Mouse (Mus musculus) T-cell, adult 2 months (primary cell): ENCODE data around the gene Kirrel2.
"Not testable (repeated sequence)": the region's sequence is repeated elsewhere in the genome, so short reads cannot be mapped to it uniquely, and the experiment has no call there.

Experiments
- DNase-seq: peaks from one replicate; pipeline ENCODE4 v3.0.0; 2022; ENCODE audit warnings: low spot score

The Kirrel2 gene

DNA sequence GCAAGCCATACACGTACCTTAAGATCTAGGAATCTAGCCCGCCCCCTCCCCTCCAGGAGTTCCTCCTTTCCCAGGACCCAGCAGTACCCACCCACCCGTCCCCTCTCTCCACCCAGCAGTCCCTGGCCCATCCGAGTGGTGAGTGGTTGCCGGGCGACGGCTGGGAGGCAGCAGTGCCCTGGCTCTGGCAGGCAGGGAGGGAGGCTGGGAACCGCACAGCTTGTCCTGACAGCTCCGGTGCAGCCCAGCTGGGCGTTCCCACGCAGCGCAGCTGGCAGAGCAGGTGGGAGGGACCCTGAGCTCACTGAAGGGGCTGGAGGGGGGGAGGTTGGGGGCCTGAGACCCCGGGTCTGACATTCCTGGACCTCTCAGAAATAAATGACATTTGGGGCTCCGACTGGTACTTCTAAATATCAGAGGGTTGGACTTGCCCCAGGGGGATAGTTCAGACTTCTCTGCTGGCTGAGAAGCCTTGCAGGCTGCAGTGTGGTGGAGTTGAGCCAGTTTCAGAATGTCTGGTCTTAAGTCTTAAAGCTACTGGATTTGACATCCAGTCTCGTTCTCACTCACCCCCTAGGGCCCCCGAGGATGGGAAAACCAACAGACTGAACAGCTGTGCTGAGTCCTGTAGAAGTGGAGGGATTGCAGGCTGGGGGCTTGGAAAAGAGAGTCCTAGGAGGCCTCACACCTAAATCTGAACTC, at the start of gene Kirrel2, which contains the start of gene Nphs1:
Kirrel2 (minus strand) TSS at position 62 of the 702 bp plus-strand sequence.
Nphs1 (plus strand) TSS at position 687 of the 702 bp plus-strand sequence.
- DNase-seq = no peak

- not testable (repeated sequence) for DNase-seq
These were observed 43.7 kb upstream of the Kirrel2 start for GRCm38 (mm10) chr7:30501159-30501558.

- not testable (repeated sequence) for DNase-seq
These were observed 38.1 kb upstream of the Kirrel2 start for GRCm38 (mm10) chr7:30495506-30496042.

GRCm38 (mm10) chr7:30493401-30493931, 36.0 kb upstream of the Kirrel2 start, which contains the start of gene Prodh2:
Gene Prodh2, plus strand, starts transcription at chr7:30493622.
- DNase-seq = no peak

- DNase-seq = peak; percentile 61
These were observed 35.3 kb upstream of the Kirrel2 start for GRCm38 (mm10) chr7:30492765-30493164.

GRCm38 (mm10) chr7:30490957-30491307, 33.4 kb upstream of the Kirrel2 start:
- DNase-seq = no peak

- DNase-seq = peak; percentile 25
These were observed 32.9 kb upstream of the Kirrel2 start for GRCm38 (mm10) chr7:30490251-30490956.

GRCm38 (mm10) chr7:30484250-30484649, 26.8 kb upstream of the Kirrel2 start:
- no peak for DNase-seq

- DNase-seq = no peak
These were observed 20.2 kb upstream of the Kirrel2 start for GRCm38 (mm10) chr7:30477415-30478381.

GRCm38 (mm10) chr7:30476136-30476535, 18.6 kb upstream of the Kirrel2 start:
- not testable (repeated sequence) for DNase-seq

- no peak for DNase-seq
These were observed 17.5 kb upstream of the Kirrel2 start for GRCm38 (mm10) chr7:30474999-30475398.

DNA sequence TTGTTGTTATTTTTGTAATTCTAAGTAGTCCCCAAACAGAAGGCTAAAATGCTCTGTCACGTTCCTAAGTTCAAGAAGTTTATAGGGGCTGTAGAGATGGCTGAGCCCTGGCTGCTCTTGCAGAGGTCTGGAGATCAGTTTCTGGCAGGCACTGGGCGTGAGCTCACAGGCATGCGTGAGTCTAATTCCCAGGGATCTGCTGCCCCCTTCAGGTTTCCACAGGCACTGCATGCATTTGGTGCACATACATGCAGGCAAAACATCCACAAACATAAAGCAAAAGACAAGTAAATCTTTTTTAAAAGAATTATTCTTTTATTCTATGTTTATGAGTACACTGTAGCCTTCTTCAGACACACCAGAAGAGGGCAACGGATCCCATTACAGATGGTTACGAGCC, 14.9 kb upstream of the Kirrel2 start:
- peak; percentile 26 for DNase-seq

- DNase-seq = no peak
These were observed 7.4 kb upstream of the Kirrel2 start for GRCm38 (mm10) chr7:30464816-30465300.

DNA sequence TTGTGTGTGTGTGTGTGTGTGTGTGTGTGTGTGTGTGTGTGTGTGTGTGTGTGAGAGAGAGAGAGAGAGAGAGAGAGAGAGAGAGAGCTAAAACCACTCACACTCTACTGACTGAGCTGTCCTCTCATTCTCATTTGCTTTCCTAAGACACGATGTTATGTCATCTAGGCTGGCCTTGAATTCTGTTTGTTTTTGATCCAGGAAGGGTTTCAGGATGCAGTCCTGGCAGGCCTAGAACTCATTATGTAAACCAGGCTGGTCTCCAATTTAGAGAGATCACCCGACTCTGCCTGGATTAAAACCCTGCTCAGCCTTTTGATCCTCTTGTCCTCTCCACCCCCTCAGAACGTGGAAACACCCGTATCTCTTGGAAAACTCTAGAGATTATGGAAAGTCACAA, 6.5 kb upstream of the Kirrel2 start:
- DNase-seq = no peak

GRCm38 (mm10) chr7:30463568-30463967, 6.1 kb upstream of the Kirrel2 start:
- DNase-seq = no peak

GRCm38 (mm10) chr7:30459484-30459883, 2.0 kb upstream of the Kirrel2 start:
- DNase-seq = no peak

DNA sequence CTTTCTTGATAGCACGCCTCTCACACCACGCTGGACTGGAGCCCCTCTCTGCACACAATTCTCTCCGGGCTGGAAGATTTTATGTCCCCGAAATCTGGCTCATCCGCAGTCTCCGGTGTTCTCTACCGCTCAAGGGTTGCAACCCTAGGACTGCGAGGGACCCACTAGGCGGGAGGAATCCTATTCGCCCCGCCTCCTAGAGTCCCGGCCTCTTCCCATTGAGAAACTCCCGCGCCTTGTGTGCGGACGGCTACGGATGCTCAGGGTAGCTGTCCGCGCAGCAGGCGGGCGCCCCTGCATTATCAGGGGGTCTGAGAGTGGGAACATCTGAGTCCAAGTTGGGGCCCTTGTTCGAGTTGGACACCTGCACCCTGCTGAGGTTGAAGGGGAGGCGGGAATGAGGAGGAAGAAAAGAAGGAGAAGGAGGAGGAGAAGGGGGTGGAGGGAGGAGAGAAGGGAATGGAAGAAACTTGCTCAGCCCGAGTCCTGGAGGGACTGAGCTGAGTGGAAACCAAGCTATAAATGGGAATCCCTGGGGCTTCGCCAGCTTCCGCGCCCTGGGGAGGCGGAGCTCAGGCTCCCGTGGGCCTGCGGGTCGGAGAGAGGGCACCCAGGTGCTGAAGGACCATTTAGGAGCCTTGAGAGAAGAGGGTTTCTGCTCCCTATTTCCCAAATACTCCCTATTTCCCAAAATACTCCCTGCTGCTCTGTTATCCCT, 420 bp downstream of the Kirrel2 start:
- DNase-seq = no peak

DNA sequence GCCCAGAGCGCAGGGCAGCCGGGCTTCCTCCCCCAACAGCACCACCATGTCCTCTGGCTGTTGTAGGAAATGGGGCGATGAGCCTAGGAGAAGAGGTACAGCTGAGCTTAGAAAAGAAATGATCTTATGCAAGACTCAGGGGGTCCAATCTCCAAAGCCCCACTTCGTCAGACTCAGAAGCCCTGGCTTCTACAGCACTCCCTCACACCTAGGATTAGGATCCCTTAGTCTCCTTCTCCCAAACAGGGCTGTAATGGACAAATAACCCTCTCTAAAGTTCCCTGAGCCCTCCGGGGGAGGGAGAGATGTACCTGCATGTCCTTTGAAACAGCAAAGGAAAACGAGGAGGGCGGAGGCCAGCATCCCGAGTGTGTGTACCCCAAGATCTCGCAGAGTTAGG, 1.0 kb downstream of the Kirrel2 start:
- DNase-seq = no peak

DNA sequence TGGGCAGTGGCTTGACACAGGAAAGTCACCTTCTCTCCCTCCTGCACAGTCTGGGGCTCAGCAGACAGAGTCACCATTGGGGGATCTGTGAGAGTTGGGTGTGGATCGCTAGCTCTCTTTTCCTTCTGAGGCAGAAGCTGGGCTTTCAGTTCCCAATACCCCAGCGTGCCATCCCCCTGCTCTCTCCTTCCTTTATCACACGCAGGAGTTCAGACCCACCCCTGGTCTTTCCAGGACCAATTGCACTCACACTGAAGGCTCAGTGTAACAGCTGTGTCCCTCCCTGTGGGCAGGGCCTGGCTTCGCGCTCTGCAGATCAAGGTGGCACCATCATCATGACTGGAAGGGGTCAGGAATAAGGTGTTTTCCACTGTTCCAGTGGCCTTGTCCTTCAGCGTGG, 3.2 kb downstream of the Kirrel2 start:
- DNase-seq = no peak

- peak; percentile 46 for DNase-seq
These were observed 3.7 kb downstream of the Kirrel2 start for GRCm38 (mm10) chr7:30453766-30454165.

DNA sequence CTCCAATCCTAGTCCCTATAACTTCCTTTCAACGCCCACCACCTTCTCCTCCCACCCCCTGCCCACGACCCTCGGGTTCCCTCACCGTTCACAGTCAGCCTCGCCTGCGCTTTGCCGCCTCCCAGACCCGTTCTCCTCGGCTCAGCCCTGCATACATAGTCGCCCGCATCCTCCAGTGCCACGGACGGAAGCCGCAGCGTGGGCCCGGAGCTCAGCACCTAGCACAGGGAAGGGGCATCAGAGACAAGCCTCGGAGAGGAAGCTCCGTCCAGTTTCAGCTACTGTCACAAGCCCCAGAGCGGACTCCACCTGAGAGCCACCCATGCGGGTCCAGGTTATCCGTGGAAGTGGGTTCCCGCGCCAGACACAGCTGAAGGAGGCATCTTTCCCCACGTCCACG, 4.2 kb downstream of the Kirrel2 start:
- no peak for DNase-seq
